Mouse (Mus musculus): ENCODE measurements around the gene Abcc5.

DNA sequence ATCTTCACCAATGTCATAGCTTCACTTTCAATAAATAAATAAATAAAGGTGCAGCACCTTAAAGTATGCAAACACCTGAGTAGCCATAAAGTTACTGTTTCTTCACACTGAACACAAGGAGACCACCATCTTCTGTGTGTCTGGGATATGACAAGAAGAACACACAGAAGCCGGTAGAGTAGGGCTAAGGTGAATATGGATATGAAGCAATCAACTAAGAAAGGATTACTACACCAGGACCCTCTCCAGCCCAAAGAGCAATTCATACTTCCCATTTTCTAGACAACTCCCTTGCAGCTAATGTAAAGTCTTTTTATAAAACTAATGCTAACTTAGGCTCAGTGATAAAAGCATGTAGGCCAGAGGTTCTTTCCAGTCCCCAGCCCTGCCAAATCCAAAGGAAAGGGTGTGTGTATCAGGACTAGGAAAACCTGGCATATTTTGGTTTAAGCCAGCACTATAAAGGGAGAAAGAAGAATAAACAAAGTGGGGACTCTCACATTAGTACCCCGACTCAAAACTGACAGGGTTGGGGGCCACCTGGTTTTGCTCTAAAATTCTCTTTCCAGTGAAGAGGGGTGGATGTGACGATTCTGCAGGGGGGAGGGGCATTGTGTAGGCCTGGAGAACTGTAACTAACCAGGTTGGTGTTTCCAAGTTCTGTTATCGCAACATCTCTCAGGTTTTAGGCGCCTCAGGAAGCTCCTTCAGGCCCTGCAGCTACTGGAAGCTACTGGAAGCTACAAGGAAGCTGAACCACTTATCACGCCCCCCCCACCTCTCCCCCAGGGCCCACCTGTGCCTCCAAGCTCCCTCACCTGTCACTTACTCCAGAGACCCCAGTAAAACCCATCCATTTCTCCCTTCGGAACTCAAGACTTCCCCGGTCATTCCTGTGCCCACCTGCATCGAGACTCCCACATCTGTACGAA, 1.2 kb downstream of the Abcc5 start:
- TF ChIP-seq CTCF (IDR thresholded peaks at IDR 0.05; ENCODE audit: extremely low read depth, insufficient read depth, insufficient read length, insufficient replicate concordance) (no peak), POLR2A (IDR thresholded peaks at IDR 0.05; ENCODE audit: low read depth, low read length) (no peak)
